Mouse (Mus musculus): ENCODE data around the gene Ctnnb1.

The Ctnnb1 gene

GRCm38 (mm10) chr9:120961969-120962700 lies 33.1 kb downstream of the Ctnnb1 start:
- DNase-seq (ENCODE audit: low read depth, low spot score): no peak

- no peak for DNase-seq (ENCODE audit: low read depth, low spot score)
These were observed 34.1 kb downstream of the Ctnnb1 start for GRCm38 (mm10) chr9:120963104-120963503.

DNA sequence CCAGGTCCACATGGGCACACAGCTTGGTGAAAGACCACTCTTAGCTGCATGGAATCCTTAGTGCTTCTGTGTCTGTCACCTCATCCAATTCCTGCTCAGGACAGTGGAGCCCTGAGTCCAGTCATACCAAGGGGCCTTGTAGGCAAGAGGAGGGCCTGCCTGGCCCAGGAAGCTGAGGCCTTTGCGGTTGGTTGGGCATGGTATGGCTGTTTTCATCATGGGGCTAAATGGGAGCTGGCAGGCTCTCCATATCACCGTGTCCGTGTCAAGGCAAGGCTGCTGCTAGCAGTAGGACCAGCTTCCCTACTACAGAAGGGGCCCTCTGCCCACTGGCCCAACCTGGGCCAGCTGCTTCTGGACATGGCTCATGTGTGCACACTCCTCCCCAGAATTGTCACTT lies 34.7 kb downstream of the Ctnnb1 start:
- DNase-seq (ENCODE audit: low read depth, low spot score): no peak

GRCm38 (mm10) chr9:120964224-120964623 lies 35.2 kb downstream of the Ctnnb1 start:
- no peak for DNase-seq (ENCODE audit: low read depth, low spot score)

- DNase-seq (ENCODE audit: low read depth, low spot score): no peak
These were observed 36.0 kb downstream of the Ctnnb1 start for GRCm38 (mm10) chr9:120965007-120965406.

- DNase-seq (ENCODE audit: low read depth, low spot score): no peak
These were observed 44.1 kb downstream of the Ctnnb1 start for GRCm38 (mm10) chr9:120973026-120973515.

- DNase-seq (ENCODE audit: low read depth, low spot score): no peak
These were observed 45.2 kb downstream of the Ctnnb1 start for GRCm38 (mm10) chr9:120974209-120974608.

- DNase-seq (ENCODE audit: low read depth, low spot score): no peak
These were observed 47.1 kb downstream of the Ctnnb1 start for GRCm38 (mm10) chr9:120976158-120976557.

- no peak for DNase-seq (ENCODE audit: low read depth, low spot score)
These were observed 47.8 kb downstream of the Ctnnb1 start for GRCm38 (mm10) chr9:120976856-120977255.

- no peak for DNase-seq (ENCODE audit: low read depth, low spot score)
These were observed 52.8 kb downstream of the Ctnnb1 start for GRCm38 (mm10) chr9:120981777-120982176.

- DNase-seq (ENCODE audit: low read depth, low spot score): no peak
These were observed 54.8 kb downstream of the Ctnnb1 start for GRCm38 (mm10) chr9:120983849-120984248.

DNA sequence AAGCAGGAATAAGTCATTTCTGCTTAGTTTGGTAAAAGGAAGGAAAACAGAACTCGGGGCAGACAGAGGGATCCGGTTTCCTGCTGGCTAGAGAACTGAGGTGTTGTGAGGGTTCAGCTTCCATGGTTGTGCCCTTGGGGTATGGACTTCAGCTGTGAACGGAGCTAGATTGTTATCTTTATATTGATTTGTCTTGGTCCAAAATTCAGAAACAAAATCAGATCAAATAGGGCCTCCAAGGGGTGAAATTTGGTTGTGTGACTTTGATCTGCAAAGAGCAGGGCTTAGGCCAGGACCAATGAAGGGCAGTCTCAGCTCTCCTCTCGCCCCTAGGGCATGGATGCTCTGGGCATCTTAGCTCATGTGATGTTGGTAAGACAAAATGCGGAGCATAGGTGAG lies 55.5 kb downstream of the Ctnnb1 start:
- no peak for DNase-seq (ENCODE audit: low read depth, low spot score)

DNA sequence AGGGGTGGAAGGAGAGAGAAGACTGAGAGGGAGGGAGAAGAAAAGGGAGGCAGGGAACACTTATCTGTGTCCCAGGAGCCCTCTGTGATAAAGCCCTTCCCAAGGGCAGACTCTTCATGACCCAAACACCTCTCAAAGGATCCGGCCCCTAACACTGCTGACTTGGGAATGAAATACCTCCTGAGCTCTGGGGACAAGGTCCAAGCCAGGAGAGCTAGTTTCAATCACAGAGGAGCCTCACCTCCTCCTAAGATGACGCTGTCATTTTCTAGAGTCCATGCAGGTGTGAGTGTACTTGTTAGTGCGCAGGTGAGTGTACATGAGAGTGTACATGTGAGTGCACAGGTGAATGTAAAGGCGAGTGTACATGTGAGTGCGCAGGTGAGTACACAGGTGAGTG lies 56.0 kb downstream of the Ctnnb1 start:
- DNase-seq (ENCODE audit: low read depth, low spot score): no peak

- no peak for DNase-seq (ENCODE audit: low read depth, low spot score)
These were observed 56.5 kb downstream of the Ctnnb1 start for GRCm38 (mm10) chr9:120985524-120985923.

- no peak for DNase-seq (ENCODE audit: low read depth, low spot score)
These were observed 57.2 kb downstream of the Ctnnb1 start for GRCm38 (mm10) chr9:120986255-120986654.

- DNase-seq (ENCODE audit: low read depth, low spot score): no peak
These were observed 58.0 kb downstream of the Ctnnb1 start for GRCm38 (mm10) chr9:120986994-120987393.

DNA sequence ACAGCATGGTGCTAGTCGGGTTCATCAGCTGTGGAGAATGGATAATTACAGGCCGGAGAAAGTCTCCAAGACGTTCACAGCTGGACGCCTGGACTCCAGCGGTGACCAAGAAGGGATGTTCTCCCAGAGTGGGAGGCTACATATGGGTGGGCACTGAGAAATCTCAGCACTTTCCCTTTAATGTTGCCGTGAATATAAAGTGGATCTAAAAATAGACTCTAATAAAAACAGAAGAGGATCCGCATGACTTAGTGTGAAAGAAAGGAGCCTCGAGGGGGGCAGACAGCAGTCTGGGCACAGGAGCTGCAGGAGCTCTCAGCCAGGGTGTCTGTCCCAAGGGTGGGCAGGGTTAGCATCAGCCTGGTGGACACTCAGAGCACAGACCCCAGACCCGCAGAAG lies 59.1 kb downstream of the Ctnnb1 start:
- no peak for DNase-seq (ENCODE audit: low read depth, low spot score)

DNA sequence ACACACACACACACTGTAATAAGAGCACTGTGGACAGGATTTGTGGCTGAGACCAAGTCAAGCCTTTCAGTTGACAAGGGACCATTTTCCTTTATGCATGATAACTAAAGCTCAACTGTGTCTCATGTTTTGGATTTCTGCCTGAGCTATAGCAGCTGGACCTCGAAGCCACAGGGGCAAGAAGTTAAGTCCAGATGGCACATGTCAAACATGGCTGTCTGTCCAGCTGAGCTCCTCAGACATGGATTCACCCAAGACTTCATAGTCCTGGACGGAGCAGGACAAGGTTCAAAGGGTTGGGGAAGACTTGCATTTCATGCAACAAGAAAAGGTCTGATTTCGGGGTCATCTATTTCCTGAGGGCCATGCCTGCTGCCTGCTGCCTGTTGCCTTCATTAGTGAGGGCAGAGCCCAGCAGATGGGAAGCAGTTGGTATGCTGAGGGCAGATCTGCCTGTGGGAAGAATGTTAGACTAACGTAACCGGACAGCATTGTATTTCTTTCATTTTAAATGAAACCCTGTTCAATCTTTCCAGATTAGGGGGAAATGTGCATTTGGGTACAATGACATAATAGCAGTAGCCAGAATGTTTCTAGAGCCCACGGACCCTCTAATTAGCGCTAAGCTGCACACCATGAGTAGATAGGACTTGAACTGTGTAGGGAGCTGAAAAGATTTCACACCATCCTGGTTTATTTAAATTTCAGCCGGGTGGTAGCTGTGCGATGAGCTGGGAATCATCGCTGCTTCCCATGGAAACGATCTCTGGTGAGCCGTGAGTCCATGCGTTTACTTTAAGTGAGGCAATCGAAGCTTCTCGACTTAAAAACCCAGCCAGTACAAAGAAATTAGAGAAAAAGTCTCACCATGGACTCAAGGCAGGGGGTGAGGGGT lies 61.0 kb downstream of the Ctnnb1 start:
- DNase-seq (ENCODE audit: low read depth, low spot score): no peak

DNA sequence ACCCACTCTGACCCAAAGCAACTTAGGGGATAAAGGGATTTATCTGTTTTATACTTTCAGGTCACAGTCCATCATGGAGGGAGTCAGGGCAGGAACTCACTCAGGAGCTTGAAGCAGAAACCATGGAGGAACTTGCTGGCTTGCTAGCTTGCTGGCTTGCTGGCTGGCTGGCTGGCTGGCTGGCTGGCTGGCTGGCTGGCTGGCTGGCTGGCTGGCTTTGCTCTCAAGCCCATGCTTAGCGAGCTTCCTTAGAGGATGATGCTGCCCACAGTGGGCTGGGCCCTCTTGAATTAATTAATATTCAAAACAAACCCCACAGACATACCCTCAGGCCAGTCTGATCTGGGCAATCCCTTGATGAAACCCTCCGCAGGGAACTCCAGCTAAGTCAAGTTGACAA lies 62.8 kb downstream of the Ctnnb1 start:
- no peak for DNase-seq (ENCODE audit: low read depth, low spot score)

DNA sequence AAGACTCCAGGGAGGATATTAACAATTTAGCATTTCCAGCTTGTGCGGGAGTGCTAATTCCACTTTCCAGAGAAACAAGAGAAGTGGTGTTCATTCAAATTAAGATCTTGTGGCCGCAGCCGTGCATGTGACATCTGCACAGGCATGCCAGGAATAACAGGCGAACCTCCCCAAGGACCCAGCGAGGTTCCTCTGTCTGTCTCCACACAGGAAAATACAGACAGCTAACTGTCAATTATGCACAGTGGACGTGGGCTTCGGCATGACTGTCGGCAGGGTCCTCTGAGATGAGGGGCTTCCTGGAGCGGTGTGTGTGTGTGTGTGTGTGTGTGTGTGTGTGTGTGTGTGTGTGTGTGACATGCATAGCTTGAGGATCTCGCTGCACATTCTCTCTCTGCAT lies 64.0 kb downstream of the Ctnnb1 start:
- DNase-seq (ENCODE audit: low read depth, low spot score): no peak

DNA sequence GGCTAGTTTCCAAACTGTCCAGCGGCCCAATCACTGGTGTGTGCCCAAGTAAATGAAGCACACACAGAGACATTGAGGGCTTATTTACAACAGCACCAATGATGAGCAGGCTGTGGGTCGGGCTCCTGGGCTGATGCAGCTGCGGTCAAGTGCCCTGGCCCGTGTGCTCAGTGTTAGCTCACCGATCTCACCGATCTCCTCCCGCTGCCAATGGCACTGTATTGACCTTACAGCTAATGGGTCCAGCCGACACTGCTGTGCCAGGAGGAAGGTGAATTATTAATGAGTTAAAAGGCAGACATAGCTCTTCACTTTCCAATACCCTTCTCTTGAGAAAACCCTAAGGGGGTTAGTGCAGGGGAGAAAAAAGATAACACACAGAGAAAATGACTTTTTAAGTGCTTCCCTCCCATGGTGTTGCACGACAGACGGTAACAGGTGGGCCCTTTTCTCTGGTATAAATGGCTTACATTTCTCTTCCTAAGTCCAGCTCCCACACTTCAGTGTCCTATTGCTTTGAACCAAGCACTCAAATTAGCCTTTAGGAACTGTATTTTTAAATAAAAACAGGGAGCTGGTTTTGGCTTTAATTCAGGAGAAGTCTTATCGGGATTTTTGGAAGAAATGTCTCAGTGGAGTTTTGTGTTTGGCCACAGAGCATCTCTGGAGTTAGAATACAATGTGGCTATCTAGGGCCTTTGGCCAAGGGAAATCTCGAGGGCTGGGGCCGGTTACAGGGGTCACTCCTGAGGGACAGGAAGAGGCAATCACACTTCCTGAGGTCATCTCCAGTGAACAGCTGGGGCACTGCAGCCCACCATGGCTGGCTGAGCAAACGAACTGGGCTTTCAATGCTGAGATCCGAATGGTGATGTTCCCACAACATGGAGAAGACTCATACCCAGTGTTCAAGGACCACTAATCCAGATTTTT lies 65.5 kb downstream of the Ctnnb1 start:
- DNase-seq (ENCODE audit: low read depth, low spot score): no peak

- no peak for DNase-seq (ENCODE audit: low read depth, low spot score)
These were observed 69.7 kb downstream of the Ctnnb1 start for GRCm38 (mm10) chr9:120998696-120999095.
